Comparison of ENCODE assay signal across 12 mouse cellular contexts in the genomic region with DNA sequence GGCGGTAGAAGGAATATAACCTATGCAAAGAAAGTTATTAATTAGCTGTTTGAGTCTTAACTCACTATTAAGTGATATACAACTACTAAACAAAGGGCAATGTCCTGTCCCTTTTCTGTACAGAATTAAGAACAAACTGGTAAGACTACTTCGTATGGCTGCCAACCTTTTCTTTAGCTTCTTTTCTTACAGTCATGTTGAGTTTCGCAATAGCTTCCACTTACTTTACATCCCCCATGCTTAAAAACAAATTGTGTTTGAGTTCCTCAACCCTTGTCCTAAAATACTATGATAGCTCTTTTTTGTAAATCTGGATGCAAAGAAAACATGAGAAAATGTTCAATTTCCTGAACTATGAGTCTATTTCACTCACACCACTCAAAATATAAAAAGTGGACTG. TPM values are rescaled to one million over a fixed set of nuclear protein-coding genes. Genes with fewer than 3 reads are reported as not detected.
DNase-seq lines count a peak whose midpoint lies in the region; ATAC-seq and TF ChIP-seq lines count a peak whose summit lies in the region.
"Had no signal": no experiment of that assay in that cellular context is flagged by ENCODE, and none has a peak within 500 bp of the region (broad histone marks: within the 10 kb centered on the region; RNA-seq: fewer than 3 reads in every experiment).

No protein-coding gene starts in this region.

- H3K4me3 ChIP-seq in erythroblast, embryonic 14.5 days (replicated peaks), result peak overlapping the region; percentile 83
- no peak overlapping the region for H3K4me3 ChIP-seq in kidney, embryonic 16.5 days (ENCODE audit: low read length)
- peak overlapping the region; percentile 22; the same call in 1 of the 2 replicates for H3K4me3 ChIP-seq in embryonic facial prominence, embryonic 13.5 days
- H3K4me3 ChIP-seq in liver, embryonic 14.5 days (ENCODE audit: insufficient read depth in 1 of 2, low read depth in 2 of 2, low read length in 2 of 2), result no peak overlapping the region

- peak overlapping the region; percentile 42; the same call in 1 of the 2 replicates for H3K4me2 ChIP-seq in kidney, embryonic 16.5 days (replicated peaks; ENCODE audit: low read depth, low read length)
- H3K4me2 ChIP-seq in embryonic facial prominence, embryonic 13.5 days, result peak overlapping the region; percentile 81
- peak overlapping the region; percentile 96 for H3K4me2 ChIP-seq in liver, embryonic 14.5 days (ENCODE audit: low read depth)

- ATAC-seq in erythroblast, adult 5-6 weeks (replicated peaks; ENCODE audit: low FRiP score, poor library complexity, severe bottlenecking), result no peak
- ATAC-seq in kidney, embryonic 16.5 days (ENCODE audit: low FRiP score, low TSS enrichment), result no peak
- no peak for ATAC-seq in embryonic facial prominence, embryonic 13.5 days (ENCODE audit: insufficient number of reproducible peaks, insufficient read depth, low FRiP score, low TSS enrichment, low read depth)
- ATAC-seq in liver, embryonic 14.5 days (ENCODE audit: insufficient read depth), result no peak
- ATAC-seq in megakaryocyte progenitor cell, adult 5-6 weeks (replicated peaks; ENCODE audit: poor library complexity), result no peak

- no peak for TF ChIP-seq CTCF in liver, embryonic 14.5 days (IDR thresholded peaks at IDR 0.05; ENCODE audit: low read depth)

- no peak overlapping the region for H3K27ac ChIP-seq in kidney, embryonic 16.5 days (ENCODE audit: low read length)
- no peak overlapping the region for H3K27ac ChIP-seq in embryonic facial prominence, embryonic 13.5 days
- H3K27ac ChIP-seq in liver, embryonic 14.5 days, result no peak overlapping the region

- H3K4me1 ChIP-seq in erythroblast, embryonic 14.5 days (ENCODE audit: control insufficient read depth), result peaks cover 34% of the 10 kb centered on the region
- peaks cover 22% of the 10 kb centered on the region for H3K4me1 ChIP-seq in kidney, embryonic 16.5 days (ENCODE audit: insufficient read depth, low read length)
- H3K4me1 ChIP-seq in embryonic facial prominence, embryonic 13.5 days, result peaks cover 21% of the 10 kb centered on the region
- H3K4me1 ChIP-seq in liver, embryonic 14.5 days (replicated peaks; ENCODE audit: control insufficient read depth in 2 of 2, insufficient read depth in 2 of 2, low read length in 1 of 2), result peaks cover 11 to 18% of the 10 kb centered on the region in 2 experiments

- no peaks in the 10 kb centered on the region for H3K9me3 ChIP-seq in erythroblast, embryonic 14.5 days (ENCODE audit: control insufficient read depth, low read length)
- H3K9me3 ChIP-seq in kidney, embryonic 16.5 days (ENCODE audit: low read length), result no peaks in the 10 kb centered on the region
- no peaks in the 10 kb centered on the region for H3K9me3 ChIP-seq in embryonic facial prominence, embryonic 13.5 days
- H3K9me3 ChIP-seq in liver, embryonic 14.5 days (ENCODE audit: control insufficient read depth, low read length), result no peaks in the 10 kb centered on the region

- H3K9ac ChIP-seq in kidney, embryonic 16.5 days (replicated peaks; ENCODE audit: low read length), result no peak overlapping the region
- H3K9ac ChIP-seq in embryonic facial prominence, embryonic 13.5 days, result no peak overlapping the region
- no peak overlapping the region for H3K9ac ChIP-seq in liver, embryonic 14.5 days (replicated peaks)

- no peaks in the 10 kb centered on the region for H3K27me3 ChIP-seq in erythroblast, embryonic 14.5 days (ENCODE audit: control insufficient read depth)
- no peaks in the 10 kb centered on the region for H3K27me3 ChIP-seq in kidney, embryonic 16.5 days (ENCODE audit: insufficient read depth, low read length)
- no peaks in the 10 kb centered on the region for H3K27me3 ChIP-seq in embryonic facial prominence, embryonic 13.5 days
- H3K27me3 ChIP-seq in liver, embryonic 14.5 days (ENCODE audit: control insufficient read depth, insufficient read depth, low read length), result no peaks in the 10 kb centered on the region

- 69% methylated on average over 3 of the region's 3 CpGs for WGBS in kidney, embryonic 16.5 days
- 82% methylated on average over 3 of the region's 3 CpGs for WGBS in embryonic facial prominence, embryonic 13.5 days
- WGBS in liver, embryonic 14.5 days (ENCODE audit: insufficient replicate concordance), result 73% methylated on average over 3 of the region's 3 CpGs

- H3K36me3 ChIP-seq in erythroblast, embryonic 14.5 days (ENCODE audit: control insufficient read depth), result peaks cover 10% of the 10 kb centered on the region
- H3K36me3 ChIP-seq in kidney, embryonic 16.5 days (ENCODE audit: insufficient read depth, low read length), result 0 out of 2 replicates have a peak, but pooled peaks cover 3% of the 10 kb centered on the region
- H3K36me3 ChIP-seq in embryonic facial prominence, embryonic 13.5 days, result peaks cover 8% of the 10 kb centered on the region; the same call in 1 of the 2 replicates
- no peaks in the 10 kb centered on the region for H3K36me3 ChIP-seq in liver, embryonic 14.5 days (replicated peaks; ENCODE audit: control insufficient read depth, insufficient read depth, low read depth)

- no peak for TF ChIP-seq EP300 in liver, embryonic 14.5 days (IDR thresholded peaks at IDR 0.05; ENCODE audit: low read depth)

- no peak for DNase-seq in kidney, postnatal 4 days
- no peak for DNase-seq in liver, embryonic 14.5 days (ENCODE audit: low read depth in 3 of 3, low spot score in 3 of 3)
- no peak for DNase-seq in T-cell, adult 2 months (ENCODE audit: low spot score)
- DNase-seq: embryo, embryonic 11 days; gastrocnemius, postnatal 36 days; lung, adult 18-20 months; spleen, adult 18-20 months had no signal

RNA-seq across cellular contexts. Expression of gene Gm28047, which starts 1.7 kb away (rescaled TPM):
- polyA plus RNA-seq in erythroblast, embryonic 14.5 days (2012), result 0.09 TPM in 1 of 2 replicates, not detected in the other
- total RNA-seq in erythroblast, adult 5-6 weeks (2015; ENCODE audit: low replicate concordance), result not detected in 2 replicates
- not detected in 2 replicates for total RNA-seq in erythroblast, adult 5-6 weeks (2017; ENCODE audit: low replicate concordance)
- polyA plus RNA-seq in kidney, embryonic 16.5 days (2015; fragmentation: Nextera tagmentation; extraction: Ambion mirVana), result 0.36 TPM in 1 of 2 replicates, not detected in the other
- polyA plus RNA-seq in embryonic facial prominence, embryonic 13.5 days (2015; fragmentation: Nextera tagmentation; extraction: Ambion mirVana), result not detected in 2 replicates
- not detected in 2 replicates for polyA plus RNA-seq in liver, embryonic 14.5 days (2012; rRNA removed)
- polyA plus RNA-seq in liver, embryonic 14.5 days (2014; fragmentation: Nextera tagmentation; extraction: Ambion mirVana), result not detected in 2 replicates
- total RNA-seq in megakaryocyte progenitor cell, adult 5-6 weeks (2015), result 0.78 TPM in 1 of 2 replicates, not detected in the other
- total RNA-seq in megakaryocyte progenitor cell, adult 5-6 weeks (2017), result not detected in 2 replicates

RNA-seq across cellular contexts. Expression of gene Atf7, which starts 2.1 kb away (rescaled TPM):
- polyA plus RNA-seq in erythroblast, embryonic 14.5 days (2012), result 0.72 and 1.1 TPM in 2 replicates
- total RNA-seq in erythroblast, adult 5-6 weeks (2015; ENCODE audit: low replicate concordance), result 43.9 and 44.4 TPM in 2 replicates
- total RNA-seq in erythroblast, adult 5-6 weeks (2017; ENCODE audit: low replicate concordance), result 19.9 and 21.7 TPM in 2 replicates
- polyA plus RNA-seq in kidney, embryonic 16.5 days (2015; fragmentation: Nextera tagmentation; extraction: Ambion mirVana), result 30.9 and 39.2 TPM in 2 replicates
- polyA plus RNA-seq in embryonic facial prominence, embryonic 13.5 days (2015; fragmentation: Nextera tagmentation; extraction: Ambion mirVana), result 44.9 and 46.2 TPM in 2 replicates
- 12.3 and 15.8 TPM in 2 replicates for polyA plus RNA-seq in liver, embryonic 14.5 days (2012; rRNA removed)
- polyA plus RNA-seq in liver, embryonic 14.5 days (2014; fragmentation: Nextera tagmentation; extraction: Ambion mirVana), result 6.8 and 7.3 TPM in 2 replicates
- 149 and 164 TPM in 2 replicates for total RNA-seq in megakaryocyte progenitor cell, adult 5-6 weeks (2015)
- 35.3 and 55.5 TPM in 2 replicates for total RNA-seq in megakaryocyte progenitor cell, adult 5-6 weeks (2017)

RNA-seq across cellular contexts. Expression of gene Atp5g2, which starts 49.0 kb away (rescaled TPM):
- 1.2 and 2.9 TPM in 2 replicates for polyA plus RNA-seq in erythroblast, embryonic 14.5 days (2012)
- 22.6 and 29.2 TPM in 2 replicates for total RNA-seq in erythroblast, adult 5-6 weeks (2015; ENCODE audit: low replicate concordance)
- total RNA-seq in erythroblast, adult 5-6 weeks (2017; ENCODE audit: low replicate concordance), result 9.0 and 15.5 TPM in 2 replicates
- polyA plus RNA-seq in kidney, embryonic 16.5 days (2015; fragmentation: Nextera tagmentation; extraction: Ambion mirVana), result 60.1 and 74.0 TPM in 2 replicates
- 52.6 and 56.3 TPM in 2 replicates for polyA plus RNA-seq in embryonic facial prominence, embryonic 13.5 days (2015; fragmentation: Nextera tagmentation; extraction: Ambion mirVana)
- 126 and 227 TPM in 2 replicates for polyA plus RNA-seq in liver, embryonic 14.5 days (2012; rRNA removed)
- polyA plus RNA-seq in liver, embryonic 14.5 days (2014; fragmentation: Nextera tagmentation; extraction: Ambion mirVana), result 38.4 and 42.3 TPM in 2 replicates
- total RNA-seq in megakaryocyte progenitor cell, adult 5-6 weeks (2015), result 58.2 and 76.2 TPM in 2 replicates
- 57.1 and 73.8 TPM in 2 replicates for total RNA-seq in megakaryocyte progenitor cell, adult 5-6 weeks (2017)

Comparison
In these comparisons a context has a peak if more than half of its experiments do, and no peak if none do; other contexts are left out.
1. H3K4me3 ChIP-seq: peak in erythroblast, embryonic 14.5 days (single experiment) and embryonic facial prominence, embryonic 13.5 days (single experiment); none in kidney, embryonic 16.5 days (single experiment) and liver, embryonic 14.5 days (0 of 2).
2. H3K4me2 ChIP-seq: peak in every context shown above with its lines; median percentile 96 in liver, embryonic 14.5 days; 81 in embryonic facial prominence, embryonic 13.5 days; 42 in kidney, embryonic 16.5 days.